Mouse (Mus musculus): ENCODE data around the gene Narfl.
A peak's percentile ranks its signal among the peaks of the same experiment; 100 is the strongest.
"Not testable (repeated sequence)": the region's sequence is repeated elsewhere in the genome, so short reads cannot be mapped to it uniquely, and the experiment has no call there.

Gene Narfl

DNA sequence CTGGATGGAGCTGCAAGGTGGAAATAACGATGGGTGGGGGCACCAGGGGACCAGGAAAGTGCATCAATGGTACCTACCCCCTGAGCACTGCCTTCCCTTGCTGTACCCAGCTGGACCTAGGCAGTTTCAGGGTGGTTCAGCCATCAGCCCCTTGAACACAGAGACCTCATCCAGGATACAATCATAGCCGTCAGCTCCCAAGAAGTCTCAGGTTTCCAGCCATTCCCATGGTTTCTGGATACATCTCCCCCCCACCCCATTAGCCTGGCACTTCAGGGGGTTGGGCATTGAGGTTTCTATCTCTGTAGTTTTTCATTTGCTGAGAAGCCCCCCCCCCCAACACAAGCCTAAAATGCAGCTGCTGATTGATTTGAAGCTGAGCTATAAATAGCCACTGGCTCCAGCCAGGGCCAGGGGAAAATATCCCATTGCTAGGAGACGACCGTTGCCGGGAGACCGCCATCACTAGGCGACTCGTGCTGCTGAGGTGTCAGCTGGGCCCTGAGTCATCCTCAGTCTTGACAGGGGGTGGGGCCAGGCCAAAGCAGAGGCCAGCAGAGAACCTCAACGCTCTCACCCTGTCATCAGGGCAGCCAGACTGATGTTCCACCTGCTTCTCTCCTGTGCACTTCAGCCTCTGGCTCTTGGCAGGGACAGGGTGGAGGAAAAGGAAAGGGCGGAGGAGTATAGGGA, 29.4 kb downstream of the Narfl start:
- DNase-seq (ENCODE audit: low spot score), result no peak

GRCm38 (mm10) chr17:25806507-25806906, 32.9 kb downstream of the Narfl start:
- no peak for DNase-seq (ENCODE audit: low spot score)

DNA sequence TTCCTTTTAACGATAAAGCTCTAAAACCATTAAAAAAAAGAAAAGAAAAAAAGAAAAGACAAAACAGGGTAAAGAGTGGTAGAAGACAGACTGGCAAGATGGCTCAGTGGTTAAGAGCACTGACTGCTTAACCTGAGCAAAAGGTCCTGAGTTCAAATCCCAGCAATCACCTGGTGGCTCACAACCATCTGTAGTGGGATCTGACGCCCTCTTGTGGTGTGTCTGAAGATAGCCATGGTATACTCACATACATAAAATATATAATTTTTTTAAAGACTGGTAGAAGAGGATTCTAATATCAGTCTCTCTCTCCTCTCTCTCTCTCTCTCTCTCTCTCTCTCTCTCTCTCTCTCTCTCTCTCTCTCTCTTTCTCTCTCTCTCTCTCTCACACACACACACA, 33.9 kb downstream of the Narfl start:
- not testable (repeated sequence) for DNase-seq (ENCODE audit: low spot score)

DNA sequence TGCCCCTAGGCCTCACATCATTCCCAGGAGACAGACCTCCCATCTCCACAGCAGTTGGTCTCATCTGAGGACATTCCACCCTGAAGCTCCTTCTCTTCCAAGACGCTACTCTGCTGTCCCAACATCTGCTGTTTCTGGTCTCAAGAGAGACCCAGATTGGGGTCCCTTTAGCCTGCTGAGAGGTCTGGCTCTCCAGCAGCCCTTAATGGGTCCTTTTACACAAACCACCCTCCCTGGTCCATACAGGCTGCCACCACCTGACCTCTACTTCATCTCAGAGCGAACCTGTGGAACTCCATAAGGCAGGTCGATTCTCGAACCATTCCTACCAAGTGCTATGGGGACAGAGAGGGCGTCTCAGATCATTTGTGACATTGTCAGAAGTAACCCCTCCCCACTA, 34.5 kb downstream of the Narfl start:
- DNase-seq (ENCODE audit: low spot score), result no peak

GRCm38 (mm10) chr17:25808789-25809605, 35.4 kb downstream of the Narfl start, which contains the start of gene Fbxl16:
TSS of gene Fbxl16 (plus strand) at chr17:25809085.
- peak; percentile 70 for DNase-seq (ENCODE audit: low spot score)

- no peak for DNase-seq (ENCODE audit: low spot score)
Measured at GRCm38 (mm10) chr17:25809606-25810340, 36.2 kb downstream of the Narfl start.

- DNase-seq (ENCODE audit: low spot score), result no peak
Measured at GRCm38 (mm10) chr17:25810890-25811289, 37.3 kb downstream of the Narfl start.

DNA sequence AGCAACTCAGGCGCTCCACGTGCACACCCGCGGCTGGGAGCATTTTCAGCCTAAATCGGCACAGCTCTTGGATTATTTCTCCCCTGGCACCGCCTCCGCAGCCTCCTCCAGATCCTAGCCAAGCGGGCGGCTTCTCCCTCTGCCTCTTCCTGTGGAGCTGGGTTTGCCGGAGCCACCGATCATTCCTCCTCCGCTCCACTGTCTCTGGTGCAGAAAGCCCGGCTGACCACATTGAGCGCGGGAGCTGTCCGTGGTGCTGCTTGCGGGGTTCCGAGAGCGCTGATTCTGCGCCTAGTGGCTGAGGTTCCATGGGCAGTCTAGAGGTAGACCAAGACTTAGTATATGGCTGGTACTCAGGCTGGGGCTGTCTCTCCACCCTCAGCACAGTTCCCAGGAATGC, 39.9 kb downstream of the Narfl start:
- peak; percentile 87 for DNase-seq (ENCODE audit: low spot score)

GRCm38 (mm10) chr17:25817662-25818061, 44.1 kb downstream of the Narfl start:
- no peak for DNase-seq (ENCODE audit: low spot score)

DNA sequence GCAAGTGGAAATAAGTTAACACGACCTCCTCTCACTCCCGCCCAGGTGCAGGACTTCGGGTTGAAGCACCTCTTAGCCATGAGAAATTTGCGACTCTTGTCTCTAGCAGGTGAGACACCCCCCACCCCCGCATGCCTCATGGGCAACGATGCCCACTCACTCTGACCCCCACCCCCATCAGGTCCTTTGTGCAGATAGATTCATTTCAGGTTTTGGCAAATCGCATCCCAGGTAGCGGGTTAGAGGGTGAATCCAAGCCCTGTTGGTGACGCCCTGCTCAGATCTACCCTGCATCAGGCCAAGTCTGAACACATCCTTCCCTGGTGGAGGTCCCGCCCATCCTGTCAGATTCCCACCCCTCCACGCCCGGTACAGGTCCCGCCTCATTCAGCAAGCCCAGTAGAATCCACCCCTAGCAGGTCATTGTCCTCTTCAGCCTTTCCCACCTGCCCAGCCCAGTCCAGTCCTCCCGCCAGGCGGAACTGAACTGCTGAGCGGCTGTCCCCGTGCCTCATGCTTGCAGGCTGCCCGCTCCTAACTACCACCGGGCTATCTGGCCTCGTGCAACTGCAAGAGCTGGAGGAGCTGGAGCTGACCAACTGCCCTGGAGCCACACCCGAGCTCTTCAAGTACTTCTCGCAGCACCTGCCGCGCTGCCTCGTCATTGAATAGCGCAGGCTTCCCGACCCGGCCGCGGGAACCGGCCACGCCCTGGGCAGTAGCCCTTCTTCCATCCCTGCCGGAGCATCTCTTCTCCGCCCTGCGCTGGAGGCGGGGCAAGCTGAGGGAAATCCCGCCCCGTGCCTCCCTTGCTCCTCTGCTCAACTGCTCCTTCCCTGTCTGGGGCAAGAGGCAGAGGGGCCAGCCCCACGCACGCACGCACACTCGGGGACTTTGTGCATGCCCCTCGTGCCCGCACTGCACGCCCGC, 45.5 kb downstream of the Narfl start:
- no peak for DNase-seq (ENCODE audit: low spot score)

DNA sequence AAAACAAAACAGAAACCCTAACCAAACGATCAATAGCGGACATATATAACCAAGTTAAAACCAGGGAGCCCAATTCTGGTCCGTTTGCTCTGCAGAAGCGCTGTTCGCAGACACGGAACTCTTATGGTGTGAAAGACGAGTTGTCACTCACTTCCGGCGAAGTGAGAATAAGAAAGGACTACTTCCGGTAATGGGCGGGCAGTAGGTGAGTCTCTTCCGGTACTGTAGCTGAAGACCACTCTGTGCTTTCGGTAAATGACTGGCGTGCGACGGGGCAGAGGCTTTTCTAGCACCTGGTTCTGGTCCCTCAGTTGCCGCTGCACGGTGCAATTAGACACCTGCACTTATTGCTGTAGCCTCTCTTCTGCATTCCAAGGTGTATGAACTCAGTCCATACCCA, 49.9 kb downstream of the Narfl start, which contains the start of gene Wdr24:
Wdr24 (plus strand) TSS at position 176 of the 400 bp plus-strand sequence.
- peak; percentile 76 for DNase-seq (ENCODE audit: low spot score)

GRCm38 (mm10) chr17:25824362-25825142, 51.0 kb downstream of the Narfl start:
- DNase-seq (ENCODE audit: low spot score), result no peak

- no peak for DNase-seq (ENCODE audit: low spot score)
Measured at GRCm38 (mm10) chr17:25825311-25825710, 51.7 kb downstream of the Narfl start.

DNA sequence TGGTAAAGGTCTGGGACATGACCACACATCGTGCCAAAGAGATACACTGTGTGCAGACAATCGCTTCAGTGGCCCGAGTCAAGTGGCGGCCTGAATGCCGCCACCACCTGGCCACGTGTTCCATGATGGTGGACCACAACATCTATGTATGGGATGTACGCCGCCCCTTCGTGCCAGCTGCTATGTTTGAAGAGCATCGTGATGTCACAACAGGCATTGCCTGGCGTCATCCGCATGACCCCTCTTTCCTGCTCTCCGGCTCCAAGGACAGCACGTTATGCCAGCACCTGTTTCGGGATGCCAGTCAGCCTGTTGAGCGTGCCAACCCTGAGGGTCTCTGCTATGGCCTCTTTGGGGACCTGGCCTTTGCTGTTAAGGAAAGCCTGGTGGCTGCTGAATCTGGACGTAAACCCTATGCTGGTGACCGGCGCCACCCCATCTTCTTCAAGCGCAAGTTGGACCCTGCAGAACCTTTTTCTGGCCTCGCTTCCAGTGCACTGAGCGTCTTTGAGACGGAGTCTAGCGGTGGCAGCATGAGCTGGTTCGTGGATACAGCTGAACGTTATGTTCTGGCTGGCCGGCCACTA, 52.5 kb downstream of the Narfl start:
- DNase-seq (ENCODE audit: low spot score), result no peak

DNA sequence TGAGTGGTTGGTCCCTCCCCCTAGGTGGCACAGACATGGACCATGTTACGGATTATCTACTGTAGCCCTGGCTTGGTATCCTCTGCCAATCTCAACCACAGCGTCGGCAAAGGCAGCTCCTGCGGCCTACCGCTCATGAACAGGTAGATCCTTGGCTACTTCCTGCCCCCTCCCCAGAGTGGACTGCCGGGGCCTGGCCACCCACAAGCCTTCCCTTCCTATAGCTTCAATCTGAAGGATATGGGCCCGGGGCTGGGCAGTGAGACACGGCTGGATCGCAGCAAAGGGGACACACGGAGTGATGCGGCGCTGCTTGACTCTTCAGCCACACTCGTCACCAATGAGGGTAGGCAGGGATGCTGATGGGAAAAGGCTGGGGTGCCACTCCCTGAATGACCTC, 53.4 kb downstream of the Narfl start:
- DNase-seq (ENCODE audit: low spot score), result no peak

GRCm38 (mm10) chr17:25827546-25828222, 54.1 kb downstream of the Narfl start:
- DNase-seq (ENCODE audit: low spot score), result no peak

GRCm38 (mm10) chr17:25828223-25828594, 54.6 kb downstream of the Narfl start:
- no peak for DNase-seq (ENCODE audit: low spot score)

DNA sequence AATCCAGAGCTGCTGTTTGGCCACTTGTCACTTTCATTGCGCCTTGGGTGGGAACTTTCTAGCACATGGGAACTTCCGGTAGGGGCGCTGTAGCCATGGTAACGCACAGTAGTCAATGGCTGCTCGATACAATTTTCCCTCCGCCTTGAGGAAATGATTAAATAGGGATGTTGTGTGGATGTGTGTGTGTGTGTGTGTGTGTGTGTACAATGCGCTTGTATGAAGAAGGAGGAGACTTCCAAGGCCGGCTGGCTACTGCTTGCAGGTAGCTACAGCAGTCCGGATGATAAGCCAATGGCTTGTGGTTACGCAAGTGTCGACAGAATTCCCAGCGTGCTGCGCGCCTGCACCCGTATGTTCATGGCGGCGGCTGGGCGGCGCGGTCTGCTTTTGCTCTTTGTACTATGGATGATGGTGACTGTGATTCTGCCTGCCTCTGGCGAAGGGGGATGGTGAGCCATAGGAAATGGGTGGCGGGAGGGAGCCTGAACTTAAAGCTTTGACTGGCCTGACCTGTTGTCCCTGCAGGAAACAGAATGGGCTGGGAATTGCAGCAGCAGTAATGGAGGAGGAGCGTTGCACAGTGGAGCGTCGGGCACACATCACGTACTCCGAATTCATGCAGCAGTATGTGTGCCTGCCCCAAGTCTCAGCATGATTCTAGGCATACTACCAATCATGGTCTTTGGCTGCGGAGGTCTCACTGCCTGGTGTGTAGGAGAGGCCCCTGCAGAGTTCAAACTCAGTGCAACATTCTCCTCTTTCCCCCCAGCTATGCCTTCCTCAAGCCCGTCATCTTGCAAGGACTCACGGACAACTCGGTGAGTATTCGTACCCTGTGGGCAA, 55.4 kb downstream of the Narfl start, which contains the start of gene Jmjd8:
Jmjd8 (plus strand) TSS at position 156 of the 846 bp plus-strand sequence.
- peak; percentile 74 for DNase-seq (ENCODE audit: low spot score)

- no peak for DNase-seq (ENCODE audit: low spot score)
Measured at GRCm38 (mm10) chr17:25829558-25830017, 56.0 kb downstream of the Narfl start.
